Comparison of ENCODE assay signal across 11 mouse cellular contexts in genomic region chr12:106082191-106082957, GRCm38 (mm10).
DNase-seq lines count a peak whose midpoint lies in the region; ATAC-seq lines count a peak whose summit lies in the region.
"Had no signal": no experiment of that assay in that cellular context is flagged by ENCODE, and none has a peak within 500 bp of the region (broad histone marks: within the 10 kb centered on the region; RNA-seq: fewer than 3 reads in every experiment).

No protein-coding gene starts in this region.

- H3K4me2 ChIP-seq in forebrain, embryonic 14.5 days (ENCODE audit: low read length), result peak overlapping the region; percentile 51

- H3K4me3 ChIP-seq in forebrain, embryonic 14.5 days (ENCODE audit: low read depth, low read length), result no peak overlapping the region
- H3K4me3 ChIP-seq: megakaryocyte, embryonic 14.5 days had no signal

- H3K27me3 ChIP-seq in forebrain, embryonic 14.5 days (replicated peaks; ENCODE audit: control insufficient read depth, insufficient read depth, low read length), result no peaks in the 10 kb centered on the region
- H3K27me3 ChIP-seq: megakaryocyte, embryonic 14.5 days had no signal

- H3K36me3 ChIP-seq in forebrain, embryonic 14.5 days (ENCODE audit: control insufficient read depth, insufficient read depth, low read length), result 0 out of 2 replicates have a peak, but pooled peaks cover 3% of the 10 kb centered on the region

- ATAC-seq in forebrain, embryonic 14.5 days, result peak; percentile 90

- DNase-seq in lung, postnatal 10 days, result peak; percentile 15
- DNase-seq in lung, postnatal 14 days, result no peak
- DNase-seq in forebrain, embryonic 14.5 days (ENCODE audit: low spot score), result peak; percentile 95
- DNase-seq in layer of hippocampus, postnatal 14 days (ENCODE audit: low spot score in 2 of 2), result peak; percentile 40 to 78
- DNase-seq in retina, embryonic 14.5 days (ENCODE audit: low spot score), result peak; percentile 70
- no peak for DNase-seq in urinary bladder, postnatal 36 days (ENCODE audit: low spot score in 2 of 2)
- DNase-seq in gastrocnemius, adult 18-20 months (ENCODE audit: low spot score), result no peak
- no peak for DNase-seq in frontal cortex, postnatal 36 days (ENCODE audit: low spot score in 2 of 2)
- DNase-seq: right cerebral cortex, adult 18-20 months; thymus, postnatal 4 days had no signal

- 20% methylated on average over 16 of the region's 16 CpGs for WGBS in forebrain, embryonic 14.5 days

- peaks cover 31% of the 10 kb centered on the region for H3K4me1 ChIP-seq in forebrain, embryonic 14.5 days (ENCODE audit: control insufficient read depth, insufficient read depth, low read length)
- H3K4me1 ChIP-seq: megakaryocyte, embryonic 14.5 days had no signal

- no peaks in the 10 kb centered on the region for H3K9me3 ChIP-seq in forebrain, embryonic 14.5 days (replicated peaks; ENCODE audit: control insufficient read depth, low read length)
- H3K9me3 ChIP-seq: megakaryocyte, embryonic 14.5 days had no signal

- peak overlapping the region; percentile 90 for H3K27ac ChIP-seq in forebrain, embryonic 14.5 days (ENCODE audit: low read depth, low read length)

- peak overlapping the region; percentile 47; the same call in 1 of the 2 replicates for H3K9ac ChIP-seq in forebrain, embryonic 14.5 days (ENCODE audit: low read length)

Comparison
In these comparisons a context has a peak if more than half of its experiments do, and no peak if none do; other contexts are left out.
1. DNase-seq: peak in lung, postnatal 10 days (single experiment), forebrain, embryonic 14.5 days (single experiment), layer of hippocampus, postnatal 14 days (2 of 2) and retina, embryonic 14.5 days (single experiment); none in lung, postnatal 14 days (single experiment), urinary bladder, postnatal 36 days (0 of 2), gastrocnemius, adult 18-20 months (single experiment) and frontal cortex, postnatal 36 days (0 of 2).